Mouse (Mus musculus): Measurements from ENCODE around the gene Epm2aip1. TPM values are rescaled to one million over a fixed set of nuclear protein-coding genes. Genes with fewer than 3 reads are reported as not detected.

Gene Epm2aip1
- total RNA-seq (2017): 22.5 and 28.3 TPM in 2 replicates

GRCm38 (mm10) chr9:111271434-111272160, at the start of gene Epm2aip1, which contains the start of gene Mlh1:
Gene Epm2aip1, plus strand, starts transcription at chr9:111271929.
Gene Mlh1, minus strand, starts transcription at chr9:111271791.
- ATAC-seq (ENCODE audit: extremely low read depth, insufficient number of reproducible peaks, low FRiP score, poor library complexity, severe bottlenecking): peak; percentile 93

GRCm38 (mm10) chr9:111223406-111223805, 48.3 kb upstream of the Epm2aip1 start:
- no peak for ATAC-seq (ENCODE audit: extremely low read depth, insufficient number of reproducible peaks, low FRiP score, poor library complexity, severe bottlenecking)

GRCm38 (mm10) chr9:111228446-111228845, 43.3 kb upstream of the Epm2aip1 start:
- ATAC-seq (ENCODE audit: extremely low read depth, insufficient number of reproducible peaks, low FRiP score, poor library complexity, severe bottlenecking): no peak

GRCm38 (mm10) chr9:111234701-111235100, 37.0 kb upstream of the Epm2aip1 start:
- ATAC-seq (ENCODE audit: extremely low read depth, insufficient number of reproducible peaks, low FRiP score, poor library complexity, severe bottlenecking): no peak

GRCm38 (mm10) chr9:111237726-111238125, 34.0 kb upstream of the Epm2aip1 start:
- no peak for ATAC-seq (ENCODE audit: extremely low read depth, insufficient number of reproducible peaks, low FRiP score, poor library complexity, severe bottlenecking)

GRCm38 (mm10) chr9:111239821-111240220, 31.9 kb upstream of the Epm2aip1 start:
- ATAC-seq (ENCODE audit: extremely low read depth, insufficient number of reproducible peaks, low FRiP score, poor library complexity, severe bottlenecking): no peak

- ATAC-seq (ENCODE audit: extremely low read depth, insufficient number of reproducible peaks, low FRiP score, poor library complexity, severe bottlenecking): no peak
Measured at GRCm38 (mm10) chr9:111243384-111243783, 28.3 kb upstream of the Epm2aip1 start.

GRCm38 (mm10) chr9:111245546-111245945, 26.2 kb upstream of the Epm2aip1 start:
- ATAC-seq (ENCODE audit: extremely low read depth, insufficient number of reproducible peaks, low FRiP score, poor library complexity, severe bottlenecking): no peak

- ATAC-seq (ENCODE audit: extremely low read depth, insufficient number of reproducible peaks, low FRiP score, poor library complexity, severe bottlenecking): no peak
Measured at GRCm38 (mm10) chr9:111247682-111248246, 24.0 kb upstream of the Epm2aip1 start.

- no peak for ATAC-seq (ENCODE audit: extremely low read depth, insufficient number of reproducible peaks, low FRiP score, poor library complexity, severe bottlenecking)
Measured at GRCm38 (mm10) chr9:111252161-111252869, 19.4 kb upstream of the Epm2aip1 start.

- ATAC-seq (ENCODE audit: extremely low read depth, insufficient number of reproducible peaks, low FRiP score, poor library complexity, severe bottlenecking): no peak
Measured at GRCm38 (mm10) chr9:111260360-111260985, 11.3 kb upstream of the Epm2aip1 start.

- no peak for ATAC-seq (ENCODE audit: extremely low read depth, insufficient number of reproducible peaks, low FRiP score, poor library complexity, severe bottlenecking)
Measured at GRCm38 (mm10) chr9:111261356-111261755, 10.4 kb upstream of the Epm2aip1 start.

- no peak for ATAC-seq (ENCODE audit: extremely low read depth, insufficient number of reproducible peaks, low FRiP score, poor library complexity, severe bottlenecking)
Measured at GRCm38 (mm10) chr9:111267998-111268397, 3.7 kb upstream of the Epm2aip1 start.

GRCm38 (mm10) chr9:111270606-111271005, 1.1 kb upstream of the Epm2aip1 start:
- ATAC-seq (ENCODE audit: extremely low read depth, insufficient number of reproducible peaks, low FRiP score, poor library complexity, severe bottlenecking): no peak

GRCm38 (mm10) chr9:111271056-111271433, 684 bp upstream of the Epm2aip1 start:
- ATAC-seq (ENCODE audit: extremely low read depth, insufficient number of reproducible peaks, low FRiP score, poor library complexity, severe bottlenecking): no peak

GRCm38 (mm10) chr9:111272356-111272755, 627 bp downstream of the Epm2aip1 start:
- ATAC-seq (ENCODE audit: extremely low read depth, insufficient number of reproducible peaks, low FRiP score, poor library complexity, severe bottlenecking): no peak

GRCm38 (mm10) chr9:111272996-111273785, 1.5 kb downstream of the Epm2aip1 start:
- no peak for ATAC-seq (ENCODE audit: extremely low read depth, insufficient number of reproducible peaks, low FRiP score, poor library complexity, severe bottlenecking)

- no peak for ATAC-seq (ENCODE audit: extremely low read depth, insufficient number of reproducible peaks, low FRiP score, poor library complexity, severe bottlenecking)
Measured at GRCm38 (mm10) chr9:111273958-111274357, 2.2 kb downstream of the Epm2aip1 start.

GRCm38 (mm10) chr9:111275156-111275555, 3.4 kb downstream of the Epm2aip1 start:
- no peak for ATAC-seq (ENCODE audit: extremely low read depth, insufficient number of reproducible peaks, low FRiP score, poor library complexity, severe bottlenecking)

All from neutrophil, adult 5-6 weeks (primary cell).